Mouse (Mus musculus): ENCODE results near the gene Gm49318.
"Not testable (repeated sequence)": the region's sequence is repeated elsewhere in the genome, so short reads cannot be mapped to it uniquely, and the experiment has no call there.

Gene Gm49318

DNA sequence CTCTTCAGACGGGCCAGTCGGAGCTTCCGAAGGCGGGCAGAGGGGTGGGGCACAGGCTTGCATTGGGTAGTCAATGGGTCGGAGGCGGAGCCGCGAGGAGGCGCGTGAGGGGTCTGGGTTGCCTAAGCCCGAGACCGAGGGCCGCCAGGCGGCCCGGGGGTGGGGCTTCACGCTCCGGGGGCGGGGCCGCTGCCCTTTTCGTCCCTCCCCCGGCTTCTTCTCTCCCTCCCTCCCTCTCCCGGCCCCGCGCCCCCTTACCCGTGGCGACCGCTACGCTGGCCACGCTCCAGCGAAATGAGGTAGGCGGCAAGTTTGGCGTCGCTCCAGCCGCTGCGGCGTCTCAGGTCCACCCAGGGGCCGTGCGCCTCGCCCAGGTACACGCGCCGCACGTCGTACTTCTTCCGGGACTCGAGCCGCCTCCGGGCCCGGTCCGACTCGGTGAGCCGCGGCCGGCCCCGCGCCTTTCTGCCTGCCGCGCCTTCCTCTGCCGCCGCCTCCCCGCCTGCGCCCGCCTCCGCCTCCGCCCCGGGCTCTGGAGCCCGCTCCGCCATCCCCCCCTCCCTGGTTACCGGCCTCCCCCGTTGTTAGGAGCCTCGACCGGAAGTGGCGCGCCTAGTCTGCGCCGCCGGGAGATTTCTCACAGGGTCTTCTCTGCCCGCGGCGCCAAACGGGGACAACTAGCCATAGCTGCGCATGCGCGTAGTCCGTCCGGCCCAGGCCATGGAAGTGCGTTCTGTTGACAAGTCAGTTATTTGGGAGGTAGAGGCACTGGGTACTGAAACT, at the start of gene Gm49318, which contains the start of gene Zfp653:
TSS of gene Gm49318 (minus strand) at position 469 of the 783 bp plus-strand sequence.
TSS of gene Zfp653 (minus strand) at position 586 of the 783 bp plus-strand sequence.
- peak; percentile 90 to 97 for DNase-seq (ENCODE audit: low spot score in 2 of 2)

DNA sequence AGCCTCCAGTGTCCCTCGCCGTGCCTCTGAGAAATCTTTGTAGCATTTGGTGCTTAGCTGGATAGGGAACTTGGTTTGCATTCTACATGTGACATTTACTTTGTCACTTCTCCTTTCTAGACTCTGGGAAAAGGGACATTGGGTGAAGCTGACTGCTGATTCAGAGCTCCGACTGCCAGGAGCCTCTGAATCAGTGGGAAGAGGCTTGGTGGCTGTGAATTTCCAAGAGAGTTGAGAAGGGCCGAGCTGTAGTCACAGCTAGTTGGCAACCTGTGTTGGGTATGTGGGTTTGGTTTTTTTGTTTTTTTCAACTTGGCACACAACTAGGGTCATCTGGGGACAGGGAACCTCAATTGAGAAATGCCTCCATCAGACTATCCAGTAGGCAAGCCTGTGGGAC, 48.5 kb upstream of the Gm49318 start:
- peak; percentile 42 to 71 for DNase-seq (ENCODE audit: low spot score in 2 of 2)

DNA sequence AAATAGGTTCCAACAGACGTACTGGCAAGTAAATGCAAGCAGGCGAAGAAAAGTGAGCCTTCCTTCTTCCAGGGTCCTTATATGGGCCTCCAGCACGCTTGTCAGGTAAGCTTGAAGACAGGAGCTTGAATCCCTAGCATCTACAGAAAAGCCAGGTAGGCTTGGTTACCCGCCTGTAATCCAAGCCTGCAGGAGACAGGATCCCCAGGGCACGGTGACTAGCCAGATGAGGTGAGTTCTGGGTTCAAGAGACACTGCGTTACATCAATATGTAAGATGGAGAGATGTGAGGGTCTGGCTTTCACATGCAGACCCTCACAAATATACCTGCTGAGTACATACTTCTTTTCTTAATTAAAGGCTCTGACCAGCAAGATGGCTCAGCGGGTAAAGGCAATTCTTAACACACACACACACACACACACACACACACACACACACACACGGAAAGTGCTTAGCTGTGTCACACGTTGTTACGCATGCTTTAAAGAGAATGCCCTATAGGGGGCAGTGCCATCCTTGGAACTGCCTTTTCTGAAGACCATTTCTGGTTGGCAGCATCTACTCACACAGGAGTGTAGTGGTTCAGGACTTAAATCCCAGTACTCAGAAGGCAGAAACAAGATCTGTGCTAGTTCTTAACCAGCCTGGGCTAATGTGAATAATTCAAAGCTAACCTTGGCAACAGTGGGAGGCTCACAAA, 46.8 kb upstream of the Gm49318 start:
- DNase-seq (ENCODE audit: low spot score in 2 of 2) = peak in 1 of 2 experiments; percentile 61

DNA sequence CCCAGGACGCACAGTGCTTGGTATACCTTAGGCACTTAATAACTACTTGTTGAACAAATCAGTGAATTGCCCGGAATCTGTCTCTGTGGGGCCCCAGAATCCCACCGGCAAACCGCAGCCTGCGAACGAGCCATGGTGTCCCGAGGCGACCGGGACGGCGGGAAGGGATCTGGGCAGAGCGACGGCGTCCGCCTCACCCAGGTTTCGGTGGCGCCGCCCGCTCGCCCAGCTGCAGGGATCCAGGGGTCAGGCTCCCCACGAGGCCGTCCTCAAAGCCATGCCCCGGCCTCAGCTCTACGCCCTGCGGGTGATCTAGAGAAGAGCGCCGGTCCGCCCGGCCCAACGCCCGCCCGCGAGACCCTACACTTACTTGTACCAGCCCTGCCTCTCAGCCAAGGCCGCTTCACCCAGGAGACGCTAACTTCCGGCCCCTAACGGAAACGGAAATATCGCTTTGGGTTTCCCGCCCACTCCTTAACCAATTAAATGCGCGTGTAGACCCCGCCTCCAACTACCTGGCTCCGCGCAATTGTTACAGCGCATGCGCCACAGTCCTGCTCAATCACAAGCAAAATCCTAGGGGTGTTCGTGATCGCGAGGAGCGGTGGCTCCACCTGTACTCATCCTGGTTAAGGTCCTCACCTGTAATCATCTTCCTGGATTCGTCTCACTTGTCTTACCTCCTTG, 45.8 kb upstream of the Gm49318 start, which contains the start of gene Elof1:
TSS of gene Elof1 (minus strand) at position 433 of the 687 bp plus-strand sequence.
- peak; percentile 90 to 97 for DNase-seq (ENCODE audit: low spot score in 2 of 2)

DNA sequence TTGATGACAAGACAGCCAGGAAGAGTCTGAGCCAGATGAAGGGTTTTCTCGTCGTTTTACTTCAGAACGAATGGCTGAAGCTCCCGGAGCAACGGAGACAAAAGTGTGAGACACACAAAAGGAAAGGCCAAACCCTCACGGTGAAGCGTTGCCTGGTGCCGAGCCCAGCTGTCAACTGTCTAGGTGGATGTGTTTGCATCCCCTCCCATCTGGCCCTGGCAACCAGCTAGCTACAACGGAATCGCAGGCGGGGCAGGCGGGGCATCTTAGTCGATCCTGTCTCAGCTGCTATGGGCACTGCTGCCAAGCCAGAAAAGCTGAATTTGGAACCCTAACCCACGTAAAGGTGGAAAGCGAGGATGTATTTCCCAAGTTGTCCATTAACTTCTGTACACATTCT, 45.0 kb upstream of the Gm49318 start:
- no peak for DNase-seq (ENCODE audit: low spot score in 2 of 2)

DNA sequence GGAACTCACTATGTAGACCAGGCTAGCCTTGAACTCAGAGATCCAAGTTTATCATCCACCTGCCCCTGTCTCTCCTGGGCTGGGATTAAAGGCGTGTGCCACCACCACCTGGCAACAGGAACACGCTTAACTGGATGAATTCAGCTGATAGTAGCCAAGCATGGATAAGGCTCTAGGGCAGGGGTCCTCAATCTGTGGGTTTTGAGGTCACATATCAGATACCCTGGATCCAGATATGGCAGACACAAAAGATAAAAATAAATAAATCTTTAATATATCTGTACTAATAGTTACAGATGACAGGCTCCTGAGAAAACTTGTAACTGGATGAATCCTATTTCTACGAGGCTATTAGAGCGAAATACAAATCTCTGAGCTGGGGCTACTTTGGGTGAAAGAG, 44.6 kb upstream of the Gm49318 start:
- DNase-seq (ENCODE audit: low spot score in 2 of 2) = no peak

DNA sequence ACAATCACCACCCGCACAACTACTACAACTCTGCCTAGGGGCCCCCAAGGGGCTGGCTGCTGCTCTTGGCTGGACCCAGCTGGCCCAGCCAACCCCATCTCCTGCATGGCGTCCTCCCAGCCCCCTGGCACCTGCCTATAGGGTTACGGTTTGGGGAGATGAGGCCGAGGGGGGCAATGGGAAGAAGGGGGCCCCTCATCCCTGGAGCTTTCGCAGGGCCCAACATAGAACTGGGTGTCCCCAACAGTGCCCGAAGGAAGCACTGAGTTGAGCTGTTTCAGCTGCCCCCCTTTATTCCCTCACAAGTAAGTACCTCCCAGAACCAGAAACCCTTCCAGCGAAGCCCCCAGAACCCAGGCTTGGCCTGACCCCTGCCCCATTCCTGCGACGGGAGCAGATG, 37.1 kb upstream of the Gm49318 start:
- DNase-seq (ENCODE audit: low spot score in 2 of 2) = no peak

DNA sequence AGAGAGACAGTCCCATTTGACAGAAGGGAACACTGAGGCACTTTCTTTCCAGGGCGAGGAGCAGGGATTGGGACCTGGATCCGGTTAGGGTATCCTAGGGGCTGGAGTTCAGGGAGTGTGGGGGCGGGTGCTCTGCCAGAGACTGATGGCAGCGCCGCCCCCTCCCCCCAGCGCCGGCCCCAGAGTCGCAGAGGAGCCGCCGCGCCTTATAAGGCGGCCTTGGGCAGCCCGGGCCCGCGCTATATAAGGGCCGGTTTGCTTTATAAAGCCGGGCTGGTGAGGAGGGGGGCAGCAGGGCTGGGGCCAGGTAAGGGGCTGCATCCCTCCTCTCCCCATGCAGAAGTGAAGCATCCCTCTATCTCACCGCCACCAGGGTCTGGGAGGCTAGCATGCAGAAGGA, 28.9 kb upstream of the Gm49318 start:
- no peak for DNase-seq (ENCODE audit: low spot score in 2 of 2)

DNA sequence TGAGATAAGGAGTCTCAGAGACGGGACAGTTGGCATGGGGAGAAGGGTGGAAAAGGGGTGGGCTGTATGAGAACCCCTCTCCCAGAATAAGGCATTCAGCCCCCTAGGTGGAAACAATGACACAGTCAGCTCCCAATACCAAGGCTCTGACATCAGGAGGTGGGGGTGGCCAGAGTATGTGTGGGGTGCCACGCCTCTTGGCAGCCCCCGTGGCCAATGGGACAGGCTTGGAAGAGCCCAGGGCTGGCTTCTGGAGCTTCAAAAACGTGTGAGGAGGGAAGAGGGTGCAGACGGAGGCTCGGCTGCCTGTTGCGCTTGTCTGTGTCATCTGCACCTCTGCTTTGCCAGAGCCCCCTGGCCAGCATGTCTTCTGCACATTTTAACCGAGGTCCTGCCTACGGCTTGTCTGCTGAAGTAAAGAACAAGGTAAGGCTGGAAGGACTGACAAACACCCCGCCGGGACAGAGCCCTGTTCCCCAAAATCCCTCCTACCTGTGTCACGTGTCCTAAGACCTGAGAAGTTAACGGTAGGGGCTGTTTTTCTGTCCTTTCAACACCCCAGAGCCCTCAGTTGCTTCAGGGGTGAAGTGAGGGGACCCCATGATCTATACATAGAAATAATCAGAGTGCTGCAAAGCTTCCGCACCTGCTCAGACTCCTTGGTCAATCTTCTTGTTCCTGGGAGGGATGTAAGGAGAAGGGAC, 28.1 kb upstream of the Gm49318 start, which contains the start of gene Cnn1:
TSS of gene Cnn1 (plus strand) at position 224 of the 704 bp plus-strand sequence.
- DNase-seq (ENCODE audit: low spot score in 2 of 2) = no peak

DNA sequence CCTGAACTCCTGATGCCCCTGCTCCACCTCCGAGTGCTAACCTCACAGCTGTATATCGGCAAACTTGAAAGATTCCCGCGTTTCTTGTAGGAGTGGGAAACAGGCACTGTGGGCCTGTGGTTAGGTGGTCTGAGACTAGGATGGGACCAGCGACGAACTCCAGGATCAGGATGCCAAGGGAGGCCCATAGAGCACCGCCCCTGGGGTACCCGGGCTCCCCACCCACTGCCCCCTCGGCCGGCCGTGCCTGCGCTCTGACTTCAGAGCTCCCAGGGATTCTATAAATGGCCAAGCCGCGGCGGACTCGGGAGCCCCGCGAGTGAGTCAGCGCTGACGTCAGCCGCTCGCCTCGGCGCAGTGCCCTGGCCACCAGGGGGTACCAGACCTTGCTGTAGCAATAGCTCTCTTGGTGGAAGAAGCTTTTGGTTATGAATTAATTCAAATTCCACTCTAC, 24.8 kb upstream of the Gm49318 start:
- peak in 1 of 2 experiments; percentile 72 for DNase-seq (ENCODE audit: low spot score in 2 of 2)

DNA sequence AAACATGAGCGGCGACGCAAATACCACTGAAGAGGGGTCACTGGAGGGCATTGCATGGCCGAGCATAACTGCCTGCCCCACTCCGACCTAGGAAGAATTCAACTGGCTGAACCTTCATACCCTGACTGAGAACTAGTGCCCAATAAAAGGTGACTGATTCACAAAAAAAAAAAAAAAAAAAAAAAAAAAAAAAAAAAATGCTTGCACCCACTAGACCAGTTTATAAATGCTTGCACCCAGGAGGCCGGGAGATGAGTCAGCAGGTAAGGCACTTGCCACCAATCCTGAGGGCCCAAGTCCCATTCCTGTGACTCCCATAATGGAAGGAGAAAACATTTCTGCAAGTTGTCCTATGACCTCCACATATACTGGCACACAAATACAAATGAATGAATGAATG, 21.7 kb upstream of the Gm49318 start:
- DNase-seq (ENCODE audit: low spot score in 2 of 2) = no peak

DNA sequence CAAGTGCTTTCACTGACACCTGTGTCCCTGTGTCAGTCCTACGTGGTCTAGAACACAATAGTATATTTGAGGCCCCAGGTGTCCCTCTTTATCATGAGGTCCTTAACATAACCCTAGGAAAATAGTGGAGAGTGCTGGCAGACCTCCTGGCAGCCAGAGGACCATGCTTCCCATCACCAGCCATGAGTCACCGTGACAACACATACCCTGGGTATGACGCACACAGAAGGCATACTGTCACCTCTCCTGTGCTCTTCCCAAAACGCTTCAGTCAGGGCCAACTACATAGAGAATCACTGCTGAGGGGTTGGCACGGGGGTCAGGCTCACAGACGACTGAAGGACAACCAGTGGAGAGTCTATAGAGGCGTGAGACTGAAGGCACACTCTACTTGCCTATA, 18.9 kb upstream of the Gm49318 start:
- no peak for DNase-seq (ENCODE audit: low spot score in 2 of 2)

DNA sequence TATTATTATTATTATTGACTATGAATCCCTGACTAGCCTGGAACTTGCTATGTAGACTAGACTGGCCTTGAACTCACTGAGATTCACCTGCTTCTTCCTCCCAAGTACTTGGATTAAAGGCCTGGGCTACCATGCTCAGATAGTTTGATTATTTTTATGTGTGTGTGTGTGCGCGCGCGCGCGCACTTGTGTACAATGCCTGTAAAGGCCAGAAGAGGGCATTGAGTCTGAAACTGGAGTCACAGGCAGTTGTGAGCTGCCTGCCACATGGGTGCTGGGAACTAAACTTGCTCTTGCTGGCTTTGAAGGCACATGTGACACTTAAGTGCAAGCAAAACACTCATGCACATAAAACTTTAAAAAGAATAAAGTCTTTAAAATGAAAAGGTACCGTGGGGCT, 18.2 kb upstream of the Gm49318 start:
- DNase-seq (ENCODE audit: low spot score in 2 of 2) = no peak

DNA sequence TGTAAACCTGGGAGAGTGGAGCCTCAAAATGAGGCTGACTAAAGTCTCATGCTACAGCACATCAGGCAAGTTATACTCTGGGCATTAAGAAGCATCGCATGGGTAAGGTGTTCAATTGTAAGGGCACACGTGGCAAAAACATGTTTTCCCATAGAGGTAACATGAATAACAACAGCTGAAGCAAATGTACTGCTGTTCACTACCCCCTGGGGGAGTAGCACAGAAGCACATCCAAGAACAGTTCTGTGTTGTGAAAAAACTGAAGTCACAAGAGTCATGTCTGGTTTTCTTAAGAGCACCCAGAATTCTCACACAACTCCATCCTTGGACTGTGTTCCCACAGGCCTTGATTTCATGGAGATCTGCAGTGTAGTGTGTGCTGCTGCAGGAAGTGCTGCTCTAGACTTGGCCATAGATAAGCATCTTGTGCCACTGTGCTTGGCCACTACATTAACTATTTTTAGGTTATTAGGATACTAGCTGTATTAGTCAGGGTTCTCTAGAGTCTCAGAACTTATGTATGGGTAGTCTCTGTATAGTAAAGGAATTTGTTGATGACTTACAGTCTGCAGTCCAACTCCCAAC, 16.1 kb upstream of the Gm49318 start:
- no peak for DNase-seq (ENCODE audit: low spot score in 2 of 2)

DNA sequence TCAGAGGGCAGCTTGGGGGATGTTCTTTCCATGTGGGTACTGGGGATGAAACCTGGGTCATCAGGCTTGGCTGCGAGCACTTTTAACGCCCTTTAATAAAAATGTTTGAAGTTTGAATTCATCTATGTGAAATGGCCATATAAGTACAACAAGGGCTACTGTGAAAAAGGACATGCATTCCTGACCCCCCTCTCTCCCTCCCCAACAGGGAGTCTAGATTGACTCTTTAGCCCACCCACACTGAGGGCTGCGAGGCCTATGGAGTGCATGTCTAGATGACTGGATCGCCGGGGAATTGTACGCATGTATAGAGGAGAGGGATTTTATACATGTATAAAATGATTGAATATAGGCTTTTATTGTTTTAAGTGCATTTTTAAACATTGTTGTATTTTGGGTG, 15.0 kb upstream of the Gm49318 start:
- no peak for DNase-seq (ENCODE audit: low spot score in 2 of 2)

DNA sequence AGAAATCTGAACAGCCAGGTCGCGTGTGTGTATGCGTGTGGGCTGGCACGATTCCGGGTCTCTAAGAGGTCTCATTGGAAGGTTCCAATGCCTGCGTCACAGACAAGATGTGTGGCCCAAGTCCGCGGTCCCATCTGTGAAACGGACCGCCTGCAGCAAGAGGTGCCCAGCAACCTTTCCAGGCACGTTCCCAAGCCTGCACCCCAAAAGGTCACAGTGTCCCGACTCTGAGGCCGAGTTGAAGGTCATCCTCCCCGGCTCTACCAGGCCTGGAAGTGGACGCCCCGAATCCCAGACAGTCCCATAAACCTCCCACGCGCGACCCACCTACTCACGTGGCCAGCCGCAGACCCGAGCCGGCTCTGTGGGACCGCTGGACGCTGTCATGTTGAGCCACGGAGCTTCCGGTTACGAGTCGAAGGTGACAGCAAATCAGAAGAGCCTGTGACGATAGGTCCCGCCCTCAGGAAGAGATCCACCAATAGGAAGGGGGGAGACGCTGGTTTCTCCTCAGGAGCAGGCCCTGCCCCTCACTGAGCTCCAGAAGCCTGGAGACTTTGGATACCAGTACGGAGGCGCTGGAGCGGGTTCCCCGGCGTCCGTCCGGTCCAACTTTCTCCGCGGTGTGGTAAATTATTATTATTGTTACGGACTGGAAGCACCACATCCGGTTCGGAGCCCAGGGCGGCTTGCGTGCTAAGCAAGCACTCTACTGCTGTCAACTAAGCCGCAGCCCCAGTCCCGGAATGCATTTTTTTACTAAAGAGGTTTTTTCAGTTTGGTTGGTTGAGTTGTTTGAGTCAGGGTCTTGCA, 14.2 kb upstream of the Gm49318 start, which contains the start of gene Ecsit:
TSS of gene Ecsit (minus strand) at position 417 of the 813 bp plus-strand sequence.
- peak; percentile 96 to 97 for DNase-seq (ENCODE audit: low spot score in 2 of 2)

DNA sequence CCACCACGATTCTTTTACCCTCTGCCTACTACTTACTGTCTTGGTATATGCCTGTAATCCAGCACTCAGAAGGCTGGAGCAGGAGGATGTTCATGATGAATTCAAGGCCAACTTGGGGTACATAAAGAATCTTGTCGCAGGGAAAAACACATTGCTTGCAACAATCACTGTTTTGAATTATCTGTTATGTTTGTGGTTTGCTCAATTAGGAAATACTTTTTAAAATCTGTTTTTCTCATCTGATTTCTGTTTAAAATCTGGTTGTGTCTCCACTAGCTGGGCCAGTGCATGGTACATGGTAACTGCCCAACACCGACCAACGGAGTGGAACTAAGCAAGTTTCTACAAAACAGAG, 13.6 kb upstream of the Gm49318 start:
- no peak for DNase-seq (ENCODE audit: low spot score in 2 of 2)

DNA sequence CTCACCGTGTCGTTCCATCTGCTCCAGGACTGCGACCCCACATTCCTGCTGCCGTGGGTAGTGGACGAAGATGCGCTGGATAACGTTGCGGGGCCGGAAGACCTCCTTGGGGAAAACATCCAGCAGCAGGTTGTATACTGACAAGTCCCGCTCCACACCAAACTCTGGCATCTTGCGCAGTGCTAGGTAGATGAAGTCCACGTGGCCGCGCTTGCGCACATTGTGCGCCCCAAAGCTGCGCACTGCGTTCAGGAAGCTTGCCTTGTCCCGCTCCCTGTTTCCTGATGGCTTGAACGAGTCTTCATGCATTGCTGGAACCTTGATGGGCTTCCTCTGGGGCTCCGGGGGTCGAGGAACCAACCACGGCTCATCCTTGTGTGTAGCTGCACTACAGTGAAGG, 5.2 kb upstream of the Gm49318 start:
- DNase-seq (ENCODE audit: low spot score in 2 of 2) = no peak

DNA sequence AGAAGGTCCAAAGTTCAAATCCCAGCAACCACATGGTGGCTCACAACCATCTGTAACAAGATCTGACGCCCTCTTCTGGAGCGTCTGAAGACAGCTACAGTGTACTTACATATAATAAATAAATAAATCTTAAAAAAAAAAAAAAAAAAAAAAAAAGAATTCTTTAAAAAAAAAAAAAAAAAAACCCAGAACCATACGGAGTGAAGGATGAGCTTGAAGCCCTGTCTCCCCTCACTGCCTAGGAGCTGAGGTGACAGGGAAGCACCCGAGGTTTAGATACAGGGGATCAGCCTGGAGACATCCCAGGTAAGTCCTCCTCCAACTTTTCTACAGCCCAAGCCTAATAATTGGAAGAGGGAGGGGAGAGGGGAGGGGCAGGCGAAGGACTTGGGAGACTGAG, 4.7 kb upstream of the Gm49318 start:
- DNase-seq (ENCODE audit: low spot score in 2 of 2) = not testable (repeated sequence)

DNA sequence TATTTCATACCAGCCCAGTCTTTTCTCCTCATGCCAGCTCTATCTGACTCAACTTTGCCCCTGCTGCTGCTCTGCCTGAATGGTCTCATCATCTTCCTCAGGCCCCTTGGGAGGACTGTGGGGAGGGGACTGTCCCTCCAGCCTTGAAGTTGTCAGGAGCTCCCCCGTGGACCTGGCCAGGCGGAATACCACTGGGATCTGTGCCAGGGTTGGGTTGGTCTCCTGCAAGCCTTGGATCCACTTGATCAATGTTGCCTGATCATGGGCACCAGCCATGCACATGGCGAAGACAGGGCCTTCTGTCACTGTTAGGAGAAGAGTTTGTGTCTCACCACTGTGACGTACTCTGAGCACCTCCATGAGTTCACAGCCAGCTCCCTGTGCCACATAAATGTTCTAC, 1.2 kb upstream of the Gm49318 start:
- DNase-seq (ENCODE audit: low spot score in 2 of 2) = no peak
